Mouse (Mus musculus) gastrocnemius, postnatal 25 days (tissue): ENCODE data around the gene Sp3. TPM values are rescaled to one million over a fixed set of nuclear protein-coding genes. Genes with fewer than 3 reads are reported as not detected.
A peak's percentile ranks its signal among the peaks of the same experiment; 100 is the strongest.
"Not testable (repeated sequence)": the region's sequence is repeated elsewhere in the genome, so short reads cannot be mapped to it uniquely, and the experiment has no call there.

Experiments
- DNase-seq: peaks from one replicate; pipeline ENCODE4 v3.0.0; 2022
- total RNA-seq, 2 experiments: library from RNA; stranded (reverse); gene quantifications; 1 replicate in 1 of 2; 2 replicates in 1 of 2; pipeline ENCODE4 v1.2.3; 2021

Sp3 gene
- total RNA-seq, 2 experiments from 2014 or later, result 19.5 to 20.4 TPM

DNA sequence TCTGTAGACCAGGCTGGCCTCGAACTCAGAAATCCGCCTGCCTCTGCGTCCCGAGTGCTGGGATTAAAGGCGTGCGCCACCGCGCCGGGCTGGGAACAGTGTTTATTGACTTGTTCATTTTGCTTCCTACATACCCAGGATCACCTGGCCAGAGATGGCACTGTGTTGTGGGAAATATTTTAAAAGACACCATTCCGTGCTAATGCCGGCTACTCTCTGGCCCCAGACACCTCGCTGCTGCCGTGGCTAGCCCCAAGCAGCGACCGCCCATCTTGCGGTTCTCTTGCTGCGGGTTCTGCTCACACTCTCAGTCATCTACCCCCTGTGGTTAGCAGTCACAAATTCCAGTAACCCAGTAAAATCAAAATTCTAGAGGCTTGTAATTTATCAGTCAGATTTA lies 12.3 kb upstream of the Sp3 start:
- no peak for DNase-seq

DNA sequence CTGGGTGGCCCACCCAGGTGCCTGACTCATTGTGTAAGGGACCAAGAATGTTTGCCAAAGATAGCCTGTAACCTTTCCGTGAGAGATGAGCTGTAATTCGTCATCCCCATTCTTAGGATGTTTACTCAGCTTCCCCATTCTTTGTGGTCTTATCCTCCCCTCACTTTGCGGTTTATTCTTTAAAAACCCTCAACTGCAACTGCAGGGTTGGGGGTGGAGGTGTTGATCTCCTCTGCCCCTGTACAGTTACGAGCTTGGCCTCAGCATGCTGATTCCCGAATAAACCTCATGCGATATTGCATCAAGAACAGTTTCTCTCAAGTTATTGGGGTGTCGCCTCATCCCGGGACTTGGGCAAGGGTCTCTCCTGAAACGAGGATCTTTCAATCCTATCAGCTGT lies 8.7 kb upstream of the Sp3 start:
- DNase-seq, result not testable (repeated sequence)

DNA sequence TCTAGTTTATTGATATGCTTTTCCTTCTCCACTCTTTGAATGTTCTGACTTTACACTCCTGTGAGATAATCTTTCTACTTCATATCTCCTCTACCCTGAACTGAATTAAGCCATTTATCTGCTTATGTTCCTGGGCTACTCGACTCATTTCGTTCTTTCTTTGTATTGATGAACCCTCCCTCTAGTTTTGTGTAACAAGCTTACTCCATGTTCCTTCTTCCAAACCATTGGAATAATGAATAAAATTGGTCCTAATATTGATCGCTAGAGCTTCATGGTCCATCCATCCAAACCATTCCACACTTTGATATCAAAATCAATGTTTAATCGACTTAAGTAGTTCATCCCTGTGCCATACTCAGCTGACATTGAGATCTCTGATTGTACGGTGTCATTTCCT lies 6.4 kb upstream of the Sp3 start, which contains the start of gene Gm11084:
Gene Gm11084 (minus strand): TSS at position 101 of the 400 bp plus-strand sequence.
- DNase-seq, result no peak

DNA sequence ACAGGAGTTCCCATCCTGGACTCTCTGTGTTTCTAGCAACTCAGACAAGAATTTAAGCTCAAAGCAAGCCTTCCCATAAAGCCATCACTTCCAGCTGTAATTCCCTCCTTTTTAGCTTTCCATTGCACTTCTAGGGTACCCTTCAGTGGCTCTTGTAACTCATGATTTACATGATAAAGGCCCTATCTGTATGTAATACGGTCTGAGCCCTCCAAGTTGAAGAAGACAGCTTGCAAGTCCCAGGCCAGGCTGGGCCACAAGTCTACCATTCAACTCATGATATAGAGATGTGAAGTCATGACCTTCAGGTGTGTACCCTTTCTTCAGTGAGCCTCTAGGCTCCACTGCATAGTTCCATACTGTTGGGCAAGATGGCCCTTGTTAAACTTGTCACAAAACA lies 5.3 kb upstream of the Sp3 start:
- no peak for DNase-seq

DNA sequence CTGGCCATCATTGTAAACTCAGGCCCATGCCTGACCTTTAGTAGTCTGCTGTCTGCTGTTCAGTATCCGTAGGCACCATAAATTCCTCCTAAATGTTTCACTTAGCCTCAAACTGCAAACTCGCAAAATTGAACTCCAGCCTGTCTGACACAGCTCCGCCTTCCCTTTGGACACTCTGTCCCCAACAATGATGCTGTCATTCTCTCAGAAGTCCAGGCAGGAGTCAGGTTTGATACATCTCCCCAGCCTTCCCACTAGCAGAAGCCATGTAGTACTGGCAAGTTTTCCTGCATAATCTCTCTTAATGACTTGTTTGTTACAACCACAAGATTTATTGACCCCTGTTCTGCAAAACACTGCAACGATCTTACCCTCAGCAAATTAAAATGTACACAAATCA lies 4.6 kb upstream of the Sp3 start:
- no peak for DNase-seq

DNA sequence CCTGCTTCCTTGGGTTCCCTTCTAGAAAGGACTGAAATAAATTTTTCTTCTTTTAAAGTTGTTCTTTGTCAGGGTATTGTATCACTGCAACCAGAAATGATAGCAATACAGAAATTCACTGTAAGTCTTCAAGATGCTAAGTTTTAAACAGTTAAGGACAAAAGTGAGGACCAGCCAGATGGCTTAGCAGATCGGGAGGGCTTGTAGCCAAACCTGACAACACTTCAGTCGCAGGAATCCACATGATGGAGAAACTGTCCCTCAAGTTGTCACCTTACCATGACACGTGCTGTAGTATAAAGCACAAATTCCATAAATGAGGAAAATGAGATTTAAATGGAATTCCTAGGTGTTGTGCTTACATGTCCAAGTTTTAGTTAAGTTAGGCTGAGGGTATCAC lies 3.0 kb upstream of the Sp3 start:
- no peak for DNase-seq

DNA sequence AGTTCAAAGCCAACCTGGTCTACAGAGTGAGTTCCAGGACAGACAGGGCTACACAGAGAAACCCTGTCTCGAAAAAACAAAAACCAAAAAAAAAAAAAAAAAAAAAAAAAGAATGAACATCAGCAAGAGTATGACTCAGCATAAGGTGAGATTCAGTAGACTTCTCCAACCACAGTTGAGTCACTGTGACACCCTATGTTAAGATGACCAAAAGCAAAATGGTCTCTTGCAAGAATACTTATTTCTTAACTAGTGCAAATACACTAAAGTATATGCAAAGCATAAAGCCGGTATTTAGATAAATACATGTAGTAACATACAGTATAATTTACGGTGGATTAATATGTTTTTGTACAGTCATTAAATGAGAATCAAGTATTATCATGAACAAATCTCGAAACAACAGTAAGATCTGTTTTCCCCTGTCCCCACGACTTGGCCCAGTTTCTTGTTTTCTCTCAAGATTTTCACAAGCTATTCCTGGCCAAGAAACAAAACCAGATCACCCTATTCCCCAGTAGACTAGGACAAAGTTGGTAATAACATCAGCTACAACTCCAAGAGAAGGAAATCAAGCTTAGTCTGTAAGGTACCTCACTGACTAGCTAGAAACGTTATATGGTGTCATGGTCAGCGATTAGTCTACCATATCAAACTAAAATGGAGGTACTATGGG lies 2.0 kb upstream of the Sp3 start:
- DNase-seq, result no peak

DNA sequence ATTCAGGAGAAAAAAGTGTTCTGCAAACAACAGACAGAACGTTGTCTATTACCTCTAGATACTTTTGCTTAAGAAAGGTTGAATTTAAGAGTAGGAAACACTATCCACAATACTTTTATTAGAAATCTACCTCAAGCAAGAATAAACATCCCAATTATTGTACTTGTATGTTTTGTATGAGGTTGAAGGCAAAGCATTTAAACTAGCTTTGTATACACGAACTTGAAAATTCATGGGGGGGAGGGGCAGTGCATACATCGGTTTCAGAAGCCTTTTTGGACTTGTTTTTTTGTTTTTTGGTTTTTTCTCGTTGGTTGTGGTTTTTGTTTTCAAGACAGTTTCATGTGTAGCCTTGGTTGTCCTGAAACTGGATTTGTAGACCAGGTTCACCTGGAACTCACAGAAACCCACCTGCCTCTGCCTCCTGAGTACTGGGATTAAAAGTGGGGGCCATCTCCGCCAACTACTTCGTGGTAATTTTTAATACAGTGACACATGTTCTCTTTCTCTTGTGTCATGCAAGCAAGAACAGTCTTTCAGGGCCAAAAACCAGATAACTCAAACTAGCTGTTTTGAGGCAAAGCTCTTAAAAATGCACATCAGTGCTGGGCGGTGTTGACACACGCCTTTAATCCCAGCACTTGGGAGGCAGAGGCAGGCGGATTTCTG lies 1.3 kb upstream of the Sp3 start:
- no peak for DNase-seq

DNA sequence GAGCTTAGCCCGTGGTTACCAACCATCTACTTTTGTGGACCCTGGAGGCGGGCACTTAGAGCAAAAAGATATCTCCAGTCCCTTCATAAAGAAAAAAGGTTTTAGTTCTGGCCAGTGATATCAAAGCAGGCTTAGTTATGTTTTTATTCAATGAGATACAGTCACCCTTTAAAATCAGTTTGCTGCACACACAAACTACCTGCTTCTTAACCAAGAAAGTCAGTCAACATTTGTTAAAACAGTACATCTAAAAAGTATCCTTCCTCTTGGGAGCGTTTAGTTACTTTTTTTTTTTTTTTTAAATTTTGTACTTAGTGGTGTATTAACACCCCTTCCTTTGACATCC lies 802 bp upstream of the Sp3 start:
- no peak for DNase-seq

DNA sequence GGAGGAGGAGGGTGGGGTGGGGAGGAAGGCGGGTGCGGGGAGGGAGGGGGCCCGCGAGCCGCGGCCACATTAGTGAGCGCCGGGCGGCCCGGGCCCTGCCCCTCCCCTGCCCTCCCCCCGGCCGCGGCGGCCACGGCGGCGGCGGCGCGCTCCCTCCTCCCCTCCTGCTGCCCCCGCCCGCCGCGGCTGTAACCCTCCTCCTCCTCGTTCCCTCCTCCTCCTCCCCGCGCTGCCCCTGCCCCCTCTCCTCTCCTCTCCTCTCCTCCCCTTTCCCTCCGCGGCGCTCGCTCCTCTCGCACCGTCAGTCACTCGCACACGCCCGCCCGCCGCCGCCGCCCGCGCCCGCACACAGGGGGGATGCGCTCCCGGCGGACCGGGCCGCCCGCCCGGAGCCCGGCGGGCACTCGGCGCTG lies 581 bp downstream of the Sp3 start:
- peak; percentile 93 for DNase-seq

DNA sequence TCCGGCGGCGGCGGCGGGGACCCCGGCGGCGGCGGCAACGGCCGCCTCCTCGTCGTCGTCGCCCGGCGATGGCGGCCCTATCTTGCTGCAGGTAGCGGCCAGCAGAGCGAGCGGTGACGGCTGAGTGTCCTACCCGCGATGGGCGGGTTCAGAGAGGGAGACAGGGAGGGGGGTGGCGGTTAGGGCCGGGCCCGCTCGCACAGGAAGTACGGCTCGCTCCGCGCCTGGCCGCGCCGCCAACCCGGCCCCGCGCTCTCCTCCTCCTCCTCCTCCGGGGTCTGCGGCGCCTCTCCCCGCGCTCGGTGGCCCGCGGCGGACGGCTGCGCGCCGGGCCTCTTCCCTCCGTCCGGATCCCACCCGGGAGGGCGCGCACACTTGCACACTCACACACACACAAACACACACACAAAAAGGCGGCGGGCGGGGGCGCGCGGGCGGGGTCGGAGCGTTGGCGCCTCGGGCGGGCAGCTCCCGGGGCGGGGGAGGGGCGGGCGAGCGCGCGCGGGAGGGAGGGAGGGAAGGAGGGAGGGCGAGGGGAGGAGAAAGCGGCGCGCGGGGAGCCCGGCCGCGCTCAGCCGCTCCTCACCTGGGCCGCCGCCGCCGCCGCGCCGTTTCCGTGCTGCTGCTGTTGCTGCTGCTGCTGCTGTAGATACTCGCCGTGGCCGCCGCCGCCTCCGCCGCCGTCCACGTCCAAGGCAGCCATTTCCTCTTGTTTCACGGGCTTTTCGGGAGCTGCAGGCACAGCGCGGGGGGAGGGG lies 1.2 kb downstream of the Sp3 start:
- DNase-seq, result peak; percentile 91

DNA sequence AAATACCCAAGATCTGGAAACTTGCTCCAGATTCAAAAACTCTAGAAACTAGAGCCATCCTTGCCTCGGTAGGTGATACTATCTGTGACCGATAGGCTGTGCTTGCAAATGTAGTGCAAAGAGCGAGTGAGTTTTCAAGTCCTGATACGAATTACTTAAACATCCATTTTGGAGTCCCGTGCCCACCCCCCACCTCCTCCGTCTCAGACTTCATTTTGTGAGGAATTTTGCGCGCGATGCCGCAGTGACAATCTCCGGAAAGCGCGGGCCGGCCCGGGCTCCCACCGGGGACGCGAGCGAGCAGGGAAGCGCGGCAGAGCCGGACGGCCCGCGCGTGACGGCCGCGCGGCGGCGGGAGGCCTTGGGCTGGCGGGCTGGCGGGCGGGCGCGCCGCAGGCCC lies 1.8 kb downstream of the Sp3 start:
- no peak for DNase-seq

DNA sequence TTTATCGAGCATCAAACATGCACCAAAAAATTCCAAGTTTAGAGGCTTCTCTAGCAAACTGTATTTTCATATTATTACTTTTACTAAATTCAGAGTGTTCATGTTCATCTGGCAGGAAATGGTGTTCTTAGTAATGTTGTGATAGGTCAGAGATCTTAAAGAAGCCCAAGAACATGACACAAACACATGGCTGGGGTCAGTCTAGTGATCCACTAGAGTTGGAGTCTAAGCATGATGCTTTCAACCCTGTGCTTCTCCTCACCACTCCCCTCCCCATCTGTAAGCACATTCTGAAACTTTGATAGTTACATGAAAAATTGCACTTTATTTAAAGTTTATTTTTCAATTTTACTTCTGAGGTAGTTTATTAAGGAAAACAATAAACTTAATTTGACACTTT lies 3.0 kb downstream of the Sp3 start:
- DNase-seq, result no peak

DNA sequence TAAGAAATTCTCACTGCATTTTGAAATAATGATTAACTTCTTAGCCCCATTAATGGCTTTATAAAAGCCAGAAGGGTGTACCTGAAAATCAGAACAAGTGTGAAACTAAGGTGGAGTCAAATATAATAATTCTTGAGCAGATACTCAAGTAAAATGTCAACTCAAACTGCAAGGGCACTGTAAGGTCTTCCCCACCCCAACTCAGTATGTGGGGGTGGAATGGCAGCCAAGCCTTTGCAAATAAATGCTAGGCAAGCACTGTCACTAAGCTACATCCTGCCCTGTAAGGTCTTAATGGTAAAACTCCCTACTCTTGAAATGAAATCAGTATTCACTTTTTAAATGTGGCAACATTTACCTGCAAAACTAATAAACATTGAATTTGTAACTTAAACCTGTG lies 4.2 kb downstream of the Sp3 start:
- DNase-seq, result no peak

DNA sequence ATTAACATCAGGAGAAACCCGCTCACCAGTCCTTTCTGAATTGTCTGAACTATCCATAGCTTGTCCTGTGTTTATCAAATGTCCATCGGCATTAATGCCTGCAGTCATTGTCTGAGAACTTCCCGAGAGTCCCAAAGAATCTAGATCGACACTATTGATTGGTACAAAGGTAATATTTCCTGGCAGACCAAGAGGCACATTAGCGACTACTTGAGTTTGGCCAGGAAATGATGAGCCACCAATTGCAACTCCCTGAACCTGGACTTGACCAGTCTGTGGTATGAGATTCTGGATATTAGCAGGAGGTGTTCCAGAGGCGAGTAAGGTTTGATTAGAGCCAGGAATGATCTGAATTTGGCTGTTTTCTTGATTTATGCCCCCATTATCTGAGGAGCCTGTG lies 9.4 kb downstream of the Sp3 start:
- no peak for DNase-seq

DNA sequence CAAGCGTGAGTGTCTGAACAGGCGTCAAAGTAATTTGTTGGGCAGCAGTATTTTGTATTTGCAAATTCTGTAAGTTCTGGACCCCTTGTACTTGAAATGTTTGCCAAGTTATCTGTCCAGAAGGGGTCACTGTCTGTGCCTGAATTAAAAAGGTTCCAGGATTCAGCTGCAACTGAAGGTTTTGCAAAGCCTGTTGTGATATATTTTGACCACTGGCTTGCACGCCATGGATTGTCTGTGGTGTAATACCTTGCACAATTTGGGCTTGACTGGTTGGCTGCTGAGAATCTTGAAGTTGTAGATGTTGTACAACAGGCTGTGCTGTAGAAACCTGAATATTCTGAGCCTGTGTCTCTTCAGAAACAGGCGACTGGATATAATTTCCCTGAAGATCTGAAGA lies 9.9 kb downstream of the Sp3 start:
- no peak for DNase-seq

DNA sequence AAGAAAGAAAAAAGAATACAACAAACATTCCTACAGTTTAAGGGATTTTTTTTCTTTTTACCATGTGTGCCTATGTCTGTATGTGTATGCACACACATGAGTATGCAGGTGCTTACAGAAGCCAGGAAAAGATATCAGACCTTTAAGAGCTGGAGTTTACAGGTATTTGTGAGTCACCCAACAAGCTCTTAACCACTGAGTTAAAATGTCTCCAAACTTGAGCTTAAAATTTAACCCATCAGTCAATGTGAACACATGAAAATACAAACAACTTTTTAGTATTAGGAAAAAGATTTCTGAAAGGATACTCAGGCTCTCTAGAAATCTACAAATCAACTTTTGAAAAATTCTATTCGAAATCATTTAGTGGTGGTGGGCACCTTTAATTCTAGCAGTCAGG lies 11.7 kb downstream of the Sp3 start:
- DNase-seq, result no peak

DNA sequence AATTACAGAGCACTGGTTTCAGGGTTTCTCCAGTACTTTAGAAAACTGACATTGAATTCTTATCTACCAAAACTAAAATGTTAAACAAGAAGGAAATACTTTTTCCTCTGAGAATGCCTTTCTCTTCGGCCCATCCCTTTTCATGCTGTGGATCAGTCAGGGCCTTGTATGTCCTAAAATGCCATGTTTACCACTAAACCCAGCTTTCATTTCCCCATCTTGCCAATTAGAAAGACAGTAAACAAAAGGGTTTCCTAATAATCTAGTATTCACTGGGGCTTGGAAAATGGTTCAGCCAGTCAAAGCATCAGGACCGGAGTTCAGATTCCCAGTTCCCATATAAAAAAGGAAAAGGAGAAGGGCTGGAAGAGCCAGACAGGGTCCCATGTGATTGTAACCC lies 14.8 kb downstream of the Sp3 start:
- DNase-seq, result no peak

DNA sequence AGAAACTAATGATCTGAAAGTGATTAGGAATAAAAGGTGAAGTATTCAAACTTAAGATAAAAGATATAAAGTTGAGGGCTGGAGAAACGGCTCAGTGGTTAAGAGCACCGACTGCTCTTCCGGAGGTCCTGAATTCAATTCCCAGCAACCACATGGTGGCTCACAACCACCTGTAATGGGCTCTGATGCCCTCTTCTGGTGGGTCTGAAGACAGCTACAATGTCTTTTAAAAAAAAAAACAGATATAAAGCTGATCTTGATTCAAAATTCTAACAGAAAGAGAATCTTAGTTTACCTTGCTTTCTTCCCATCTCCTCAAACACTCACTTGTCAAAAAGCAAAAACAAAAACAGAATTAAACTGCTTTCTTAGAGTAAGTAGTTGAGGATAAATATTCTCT lies 23.8 kb downstream of the Sp3 start:
- DNase-seq, result no peak

DNA sequence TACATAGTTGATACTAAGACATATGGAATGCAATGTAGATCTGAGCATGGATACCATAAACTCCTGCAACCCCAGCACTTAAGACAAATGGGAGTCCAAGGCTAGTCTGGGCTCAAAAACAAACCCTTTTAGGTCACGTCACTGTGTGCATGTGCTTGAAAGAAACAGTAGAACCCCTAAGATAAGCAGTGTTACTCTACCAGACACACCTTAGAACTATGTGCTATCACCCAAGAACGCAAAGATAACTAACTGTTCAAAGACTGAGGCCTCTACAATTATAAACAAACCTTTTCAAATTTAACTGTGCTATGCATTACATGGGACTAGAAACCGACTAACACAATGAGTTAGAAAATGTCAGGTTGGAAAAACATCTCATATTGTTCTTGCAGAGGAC lies 27.3 kb downstream of the Sp3 start:
- no peak for DNase-seq

DNA sequence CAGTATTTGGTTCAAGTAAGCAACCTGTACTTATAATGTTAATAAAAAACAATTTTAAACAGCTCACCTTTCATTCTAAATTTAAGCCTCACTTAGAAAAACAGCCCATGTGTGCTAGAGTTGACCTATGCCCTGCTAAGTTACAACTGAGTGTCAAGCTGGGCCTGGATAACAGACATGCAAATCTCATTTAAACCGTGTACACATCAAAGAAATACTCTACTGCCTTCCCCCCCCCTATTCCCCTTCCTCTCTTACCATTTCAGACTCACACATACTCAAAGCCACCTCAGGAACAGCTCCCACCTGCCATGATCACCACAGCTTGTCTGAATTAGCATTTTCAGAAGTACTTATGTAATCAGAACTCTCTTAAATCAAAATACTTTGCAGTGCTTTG lies 44.3 kb downstream of the Sp3 start:
- DNase-seq, result no peak

DNA sequence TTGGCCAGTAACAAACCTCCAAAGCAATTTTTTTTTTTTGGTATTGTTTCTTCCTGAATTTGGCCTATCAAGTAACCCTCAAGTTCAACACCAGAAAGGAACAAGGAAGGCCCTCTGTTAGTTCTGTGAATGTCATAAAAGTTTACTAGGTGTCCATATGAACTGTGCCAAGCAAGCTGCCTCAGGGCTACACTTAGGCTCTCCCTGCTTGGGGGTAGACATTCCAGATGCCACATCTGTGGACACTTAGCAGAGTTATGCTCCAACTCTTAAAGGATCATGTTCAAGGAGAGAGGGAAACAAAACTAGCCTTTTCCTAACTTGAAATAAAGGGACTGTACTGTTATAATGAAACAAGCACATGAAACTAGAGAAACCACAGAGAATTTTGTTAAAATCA lies 48.1 kb downstream of the Sp3 start:
- no peak for DNase-seq

DNA sequence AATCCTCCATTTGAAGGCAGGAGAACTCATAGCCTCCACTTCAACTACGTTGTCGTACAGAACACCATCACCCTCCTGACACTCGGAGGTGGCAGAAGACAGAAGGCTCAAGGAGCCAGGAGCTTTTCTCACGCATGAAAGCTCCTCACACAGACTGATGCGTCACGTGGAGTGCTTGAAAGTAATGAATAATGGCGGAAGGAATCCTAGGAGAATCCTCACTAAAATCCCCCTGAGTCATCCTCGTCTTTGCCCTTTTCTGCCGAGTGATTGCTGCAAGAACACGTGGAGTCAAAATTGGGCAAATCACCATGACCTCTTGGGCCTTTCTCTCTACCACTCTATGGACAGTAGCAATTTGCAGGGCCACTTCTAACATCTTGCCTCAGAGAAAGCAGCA lies 55.3 kb downstream of the Sp3 start:
- DNase-seq, result no peak

DNA sequence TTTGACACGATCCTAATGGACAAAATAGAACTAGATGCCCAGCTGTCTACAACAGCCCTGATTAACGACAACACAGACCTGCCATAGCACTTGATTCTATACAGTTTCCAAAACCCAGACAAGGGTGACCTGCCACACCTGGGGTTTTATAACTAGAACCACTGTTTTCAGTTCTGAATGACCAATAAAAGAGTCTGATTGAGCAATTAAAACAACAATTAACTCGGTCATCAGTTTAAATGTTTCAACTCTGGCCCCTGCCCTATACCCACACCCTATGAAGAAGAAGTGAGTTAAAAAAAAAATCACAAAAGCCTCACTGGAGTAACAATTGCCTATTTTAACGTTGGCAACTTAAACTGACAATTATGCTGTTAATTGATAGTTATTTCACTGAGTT lies 64.1 kb downstream of the Sp3 start:
- no peak for DNase-seq
